Mouse (Mus musculus): ENCODE data around the gene Trpm7. TPM values are rescaled to one million over a fixed set of nuclear protein-coding genes. Genes with fewer than 3 reads are reported as not detected.
"Not testable (repeated sequence)": the region's sequence is repeated elsewhere in the genome, so short reads cannot be mapped to it uniquely, and the experiment has no call there.

Trpm7 gene
- polyA plus RNA-seq, 1 experiment from 2014 or later = 46.7 TPM

DNA sequence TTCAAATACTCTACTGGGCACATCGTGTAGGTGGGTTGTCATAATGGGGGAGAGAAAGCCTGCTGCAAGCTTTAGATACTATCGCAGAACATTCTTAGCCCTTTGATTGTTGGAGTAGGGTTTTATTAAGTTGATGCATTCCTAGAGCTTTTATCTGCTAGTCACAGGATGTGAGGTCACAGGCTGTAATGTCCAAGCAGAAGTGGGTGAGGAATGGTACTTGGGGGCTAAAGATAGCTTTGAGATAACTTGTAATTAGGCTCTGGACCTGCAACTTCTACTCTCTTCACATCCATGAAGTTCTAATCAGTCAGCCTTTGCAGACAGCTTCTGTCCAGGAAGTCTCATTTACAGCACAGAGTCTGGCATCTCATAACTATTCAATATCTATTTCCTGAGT, 9.8 kb upstream of the Trpm7 start:
- no peak for ATAC-seq (ENCODE audit: insufficient number of reproducible peaks, low FRiP score)
- WGBS = 21% methylated on average over 2 of the region's 2 CpGs
- Histone ChIP-seq H3K9me3 (replicated peaks) (no peaks in the 10 kb centered on the region), H3K4me2 (0 out of 2 replicates have a peak overlapping the region, but pooled peaks have one; percentile 13), H3K27ac (ENCODE audit: poor library complexity, severe bottlenecking) (peak overlapping the region; percentile 64), H3K9ac (no peak overlapping the region), H3K36me3 (no peaks in the 10 kb centered on the region), H3K4me1 (replicated peaks) (peaks cover 21% of the 10 kb centered on the region), H3K27me3 (replicated peaks) (no peaks in the 10 kb centered on the region), H3K4me3 (no peak overlapping the region)

DNA sequence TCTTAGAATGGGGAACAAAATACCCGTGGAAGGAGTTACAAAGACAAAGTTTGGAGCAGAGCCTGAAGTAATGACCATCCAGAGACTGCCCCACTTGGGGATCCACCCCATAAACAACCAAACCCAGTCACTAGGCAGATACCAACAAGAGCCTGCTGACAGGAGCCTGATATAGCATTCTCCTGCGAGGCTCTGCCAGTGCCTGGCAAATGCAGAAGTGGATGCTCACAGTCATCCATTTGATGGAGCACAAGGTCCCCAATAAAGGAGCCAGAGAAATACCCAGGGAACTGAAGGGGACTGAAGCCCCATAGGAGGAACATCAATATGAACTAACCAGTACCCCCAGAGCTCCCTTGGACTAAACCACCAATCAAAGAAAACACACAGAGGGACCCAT, 6.7 kb upstream of the Trpm7 start:
- H3K4me3 ChIP-seq; H3K9me3 ChIP-seq (replicated peaks); H3K36me3 ChIP-seq; ATAC-seq (ENCODE audit: insufficient number of reproducible peaks, low FRiP score); H3K9ac ChIP-seq; H3K4me2 ChIP-seq; H3K27me3 ChIP-seq (replicated peaks); H3K27ac ChIP-seq (ENCODE audit: poor library complexity, severe bottlenecking): not testable (repeated sequence)
- H3K4me1 ChIP-seq (replicated peaks) = peaks cover 21% of the 10 kb centered on the region
- WGBS = 27% methylated on average over 2 of the region's 2 CpGs

GRCm38 (mm10) chr2:126877991-126878390, 2.0 kb upstream of the Trpm7 start:
- no peaks in the 10 kb centered on the region for H3K9me3 ChIP-seq (replicated peaks)
- H3K27ac ChIP-seq (ENCODE audit: poor library complexity, severe bottlenecking) = no peak overlapping the region
- no peak for ATAC-seq (ENCODE audit: insufficient number of reproducible peaks, low FRiP score)
- H3K9ac ChIP-seq = no peak overlapping the region
- H3K36me3 ChIP-seq = no peaks in the 10 kb centered on the region
- H3K4me3 ChIP-seq = no peak overlapping the region
- H3K4me1 ChIP-seq (replicated peaks) = peaks cover 12% of the 10 kb centered on the region
- no peaks in the 10 kb centered on the region for H3K27me3 ChIP-seq (replicated peaks)
- no peak overlapping the region for H3K4me2 ChIP-seq
- WGBS = 87% methylated on average over 1 of the region's 1 CpGs

GRCm38 (mm10) chr2:126875516-126875835, 554 bp downstream of the Trpm7 start:
- WGBS = under 1% methylated on average over 18 of the region's 18 CpGs
- H3K4me3 ChIP-seq = peak overlapping the region; percentile 89
- ATAC-seq (ENCODE audit: insufficient number of reproducible peaks, low FRiP score) = peak; percentile 62

GRCm38 (mm10) chr2:126874809-126875515, 1.1 kb downstream of the Trpm7 start:
- Histone ChIP-seq H3K4me1 (replicated peaks) (peaks cover 18% of the 10 kb centered on the region), H3K9me3 (replicated peaks) (no peaks in the 10 kb centered on the region), H3K27me3 (replicated peaks) (no peaks in the 10 kb centered on the region), H3K4me3 (peak overlapping the region; percentile 89), H3K27ac (ENCODE audit: poor library complexity, severe bottlenecking) (peak overlapping the region; percentile 100), H3K9ac (peak overlapping the region; percentile 91), H3K4me2 (peak overlapping the region; percentile 73), H3K36me3 (no peaks in the 10 kb centered on the region)
- ATAC-seq (ENCODE audit: insufficient number of reproducible peaks, low FRiP score) = no peak
- 18% methylated on average over 13 of the region's 13 CpGs for WGBS

More at GRCm38 (mm10) chr2:126875516-126875835, 554 bp downstream of the Trpm7 start:
- Histone ChIP-seq H3K4me2 (peak overlapping the region; percentile 73), H3K27me3 (replicated peaks) (no peaks in the 10 kb centered on the region), H3K4me1 (replicated peaks) (peaks cover 15% of the 10 kb centered on the region), H3K27ac (ENCODE audit: poor library complexity, severe bottlenecking) (peak overlapping the region; percentile 100), H3K36me3 (no peaks in the 10 kb centered on the region), H3K9me3 (replicated peaks) (no peaks in the 10 kb centered on the region), H3K9ac (peak overlapping the region; percentile 91)

GRCm38 (mm10) chr2:126866301-126866700, 9.7 kb downstream of the Trpm7 start:
- Histone ChIP-seq H3K36me3 (peaks cover 6% of the 10 kb centered on the region; the same call in 1 of the 2 replicates), H3K4me3 (no peak overlapping the region), H3K27me3 (replicated peaks) (no peaks in the 10 kb centered on the region), H3K9ac (no peak overlapping the region), H3K9me3 (replicated peaks) (no peaks in the 10 kb centered on the region), H3K4me1 (replicated peaks) (peaks cover 25% of the 10 kb centered on the region), H3K4me2 (no peak overlapping the region), H3K27ac (ENCODE audit: poor library complexity, severe bottlenecking) (no peak overlapping the region)
- ATAC-seq (ENCODE audit: insufficient number of reproducible peaks, low FRiP score) = no peak
- WGBS = 82% methylated on average over 1 of the region's 1 CpGs

GRCm38 (mm10) chr2:126865501-126866199, 10.4 kb downstream of the Trpm7 start:
- H3K36me3 ChIP-seq = peaks cover 6% of the 10 kb centered on the region; the same call in 1 of the 2 replicates
- no peak overlapping the region for H3K27ac ChIP-seq (ENCODE audit: poor library complexity, severe bottlenecking)
- no peak overlapping the region for H3K4me3 ChIP-seq
- no peak overlapping the region for H3K4me2 ChIP-seq
- no peaks in the 10 kb centered on the region for H3K27me3 ChIP-seq (replicated peaks)
- no peak overlapping the region for H3K9ac ChIP-seq
- no peak for ATAC-seq (ENCODE audit: insufficient number of reproducible peaks, low FRiP score)
- H3K9me3 ChIP-seq (replicated peaks) = no peaks in the 10 kb centered on the region
- H3K4me1 ChIP-seq (replicated peaks) = peaks cover 25% of the 10 kb centered on the region
- 89% methylated on average over 10 of the region's 10 CpGs for WGBS

GRCm38 (mm10) chr2:126865026-126865425, 11.0 kb downstream of the Trpm7 start:
- peaks cover 23% of the 10 kb centered on the region for H3K4me1 ChIP-seq (replicated peaks)
- no peaks in the 10 kb centered on the region for H3K9me3 ChIP-seq (replicated peaks)
- no peaks in the 10 kb centered on the region for H3K27me3 ChIP-seq (replicated peaks)
- H3K36me3 ChIP-seq = peaks cover 6% of the 10 kb centered on the region; the same call in 1 of the 2 replicates
- 84% methylated on average over 3 of the region's 3 CpGs for WGBS
- H3K27ac ChIP-seq (ENCODE audit: poor library complexity, severe bottlenecking) = no peak overlapping the region
- H3K9ac ChIP-seq = no peak overlapping the region
- ATAC-seq (ENCODE audit: insufficient number of reproducible peaks, low FRiP score) = no peak
- H3K4me2 ChIP-seq = no peak overlapping the region
- no peak overlapping the region for H3K4me3 ChIP-seq

GRCm38 (mm10) chr2:126844751-126845150, 31.3 kb downstream of the Trpm7 start:
- Histone ChIP-seq H3K36me3 (peaks cover 42% of the 10 kb centered on the region), H3K9me3 (replicated peaks) (no peaks in the 10 kb centered on the region), H3K27me3 (replicated peaks) (no peaks in the 10 kb centered on the region), H3K9ac (no peak overlapping the region), H3K4me1 (replicated peaks) (no peaks in the 10 kb centered on the region), H3K4me2 (no peak overlapping the region), H3K4me3 (no peak overlapping the region), H3K27ac (ENCODE audit: poor library complexity, severe bottlenecking) (no peak overlapping the region)
- WGBS = 79% methylated on average over 4 of the region's 4 CpGs
- no peak for ATAC-seq (ENCODE audit: insufficient number of reproducible peaks, low FRiP score)

DNA sequence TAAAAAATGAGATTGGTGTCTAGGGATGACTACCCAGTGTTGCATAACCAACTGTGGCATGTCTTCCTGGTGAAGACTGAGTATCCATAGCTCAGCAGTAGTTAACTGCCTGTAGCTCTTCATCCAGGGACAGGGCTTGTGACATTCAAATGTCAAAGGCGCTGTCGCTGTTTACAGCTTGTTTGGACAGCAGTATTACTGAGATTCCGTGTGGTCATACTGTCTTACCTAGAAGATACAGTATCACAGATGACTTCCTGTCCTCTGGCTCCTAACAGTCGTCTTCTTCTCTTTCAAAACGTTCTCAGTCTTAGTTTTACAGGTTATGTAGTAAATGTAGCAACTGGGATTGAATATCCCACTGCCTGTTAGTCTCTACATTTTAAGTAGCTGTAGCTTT, 37.2 kb downstream of the Trpm7 start:
- Histone ChIP-seq H3K9ac (no peak overlapping the region), H3K4me1 (replicated peaks) (no peaks in the 10 kb centered on the region), H3K4me2 (no peak overlapping the region), H3K9me3 (replicated peaks) (no peaks in the 10 kb centered on the region), H3K27me3 (replicated peaks) (no peaks in the 10 kb centered on the region), H3K36me3 (peaks cover 58% of the 10 kb centered on the region), H3K4me3 (no peak overlapping the region), H3K27ac (ENCODE audit: poor library complexity, severe bottlenecking) (no peak overlapping the region)
- ATAC-seq (ENCODE audit: insufficient number of reproducible peaks, low FRiP score) = no peak
- 74% methylated on average over 5 of the region's 5 CpGs for WGBS

- peaks cover 11% of the 10 kb centered on the region; the same call in 1 of the 2 replicates for H3K4me1 ChIP-seq (replicated peaks)
- no peaks in the 10 kb centered on the region for H3K9me3 ChIP-seq (replicated peaks)
- no peak overlapping the region for H3K4me2 ChIP-seq
- H3K36me3 ChIP-seq = peaks cover 41% of the 10 kb centered on the region
- WGBS = 81% methylated on average over 2 of the region's 2 CpGs
- no peaks in the 10 kb centered on the region for H3K27me3 ChIP-seq (replicated peaks)
- ATAC-seq (ENCODE audit: insufficient number of reproducible peaks, low FRiP score) = no peak
- no peak overlapping the region for H3K9ac ChIP-seq
- no peak overlapping the region for H3K4me3 ChIP-seq
- H3K27ac ChIP-seq (ENCODE audit: poor library complexity, severe bottlenecking) = no peak overlapping the region
Measured at GRCm38 (mm10) chr2:126817414-126817813, 58.6 kb downstream of the Trpm7 start.
